Mouse (Mus musculus) ovary, postnatal 10 days (tissue): ENCODE measurements around the gene Sdk1.
A peak's percentile ranks its signal among the peaks of the same experiment; 100 is the strongest.

ENCODE experiments used
- DNase-seq: peaks from one replicate; pipeline ENCODE4 v3.0.0; 2022; ENCODE audit warnings: low spot score

Sdk1 gene

DNA sequence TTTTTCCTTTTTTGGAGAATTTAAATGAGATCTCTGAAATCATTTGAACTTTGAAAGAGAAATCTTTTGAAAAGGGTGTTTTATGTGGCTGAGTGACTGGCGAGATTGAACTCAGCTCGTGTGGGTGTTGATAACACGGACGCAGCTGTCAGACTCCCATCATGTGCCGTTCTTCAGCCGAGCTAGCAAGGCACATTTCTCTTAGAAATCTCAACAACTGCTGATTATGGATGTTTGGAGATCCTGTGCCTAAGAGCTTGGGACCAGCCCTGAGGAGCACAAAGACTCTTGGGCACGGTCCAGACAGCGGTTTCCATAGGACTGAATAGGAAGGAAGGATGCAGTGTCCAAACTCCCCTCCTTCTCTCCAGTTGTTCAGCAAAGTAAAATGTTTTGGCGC is 648.5 kb downstream of the Sdk1 start:
- no peak for DNase-seq

DNA sequence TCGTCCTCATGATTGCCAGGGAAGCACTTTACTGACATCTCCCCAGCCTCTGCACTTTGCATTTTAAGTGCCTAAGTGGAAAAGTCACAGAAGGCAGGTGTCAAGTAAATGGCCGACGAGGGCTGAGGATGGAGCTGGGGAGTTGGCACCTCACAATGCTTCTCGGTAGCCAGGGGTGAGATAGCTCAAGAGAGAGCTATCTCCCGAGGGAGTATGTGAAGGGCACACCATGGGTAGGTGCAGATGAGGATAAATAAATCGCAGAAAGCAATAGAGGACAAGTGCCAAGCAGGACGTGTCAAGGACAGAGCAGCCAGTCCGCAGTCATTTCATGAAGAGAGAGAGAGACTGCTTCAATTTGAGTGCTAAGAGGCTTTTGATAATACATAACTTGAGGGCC is 655.1 kb downstream of the Sdk1 start:
- DNase-seq = no peak

DNA sequence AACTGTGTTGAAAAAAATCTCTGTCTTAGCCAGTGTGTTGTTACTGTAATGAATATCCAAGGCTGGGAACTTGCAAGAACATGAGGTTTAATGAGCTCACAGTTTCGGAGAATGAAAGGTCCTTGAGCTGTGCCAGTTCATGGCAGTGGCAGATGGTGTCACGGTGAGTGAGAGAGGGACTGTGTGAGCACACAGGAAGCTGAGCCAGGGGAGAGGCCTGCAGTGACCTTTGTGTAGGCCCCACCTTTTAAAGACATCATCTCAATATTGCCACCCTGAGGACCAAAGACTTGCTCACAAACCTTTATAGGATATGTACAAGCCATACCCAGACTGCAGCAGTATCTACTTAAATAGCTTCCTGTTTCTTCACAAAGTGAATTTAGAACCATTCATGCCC is 656.2 kb downstream of the Sdk1 start:
- no peak for DNase-seq

DNA sequence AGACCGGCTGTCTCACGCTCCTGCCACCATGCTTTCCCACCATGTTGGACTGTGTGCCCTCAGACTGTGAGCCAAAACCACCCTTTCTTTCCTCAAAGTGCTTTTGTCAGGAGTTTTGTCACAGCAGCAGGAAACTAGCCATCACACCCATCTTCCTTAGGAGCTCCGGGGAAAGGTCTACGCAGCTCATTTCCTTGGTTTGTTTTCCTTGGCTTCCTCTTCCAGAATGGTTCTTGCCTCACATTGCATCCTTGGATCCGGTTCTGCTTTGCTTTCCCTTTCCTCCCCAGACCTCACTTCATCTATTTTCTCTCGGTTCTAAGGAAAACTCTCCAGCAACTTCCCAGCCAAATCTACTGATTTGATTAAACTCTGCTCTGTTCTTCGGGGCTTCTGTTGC is 658.5 kb downstream of the Sdk1 start:
- no peak for DNase-seq

DNA sequence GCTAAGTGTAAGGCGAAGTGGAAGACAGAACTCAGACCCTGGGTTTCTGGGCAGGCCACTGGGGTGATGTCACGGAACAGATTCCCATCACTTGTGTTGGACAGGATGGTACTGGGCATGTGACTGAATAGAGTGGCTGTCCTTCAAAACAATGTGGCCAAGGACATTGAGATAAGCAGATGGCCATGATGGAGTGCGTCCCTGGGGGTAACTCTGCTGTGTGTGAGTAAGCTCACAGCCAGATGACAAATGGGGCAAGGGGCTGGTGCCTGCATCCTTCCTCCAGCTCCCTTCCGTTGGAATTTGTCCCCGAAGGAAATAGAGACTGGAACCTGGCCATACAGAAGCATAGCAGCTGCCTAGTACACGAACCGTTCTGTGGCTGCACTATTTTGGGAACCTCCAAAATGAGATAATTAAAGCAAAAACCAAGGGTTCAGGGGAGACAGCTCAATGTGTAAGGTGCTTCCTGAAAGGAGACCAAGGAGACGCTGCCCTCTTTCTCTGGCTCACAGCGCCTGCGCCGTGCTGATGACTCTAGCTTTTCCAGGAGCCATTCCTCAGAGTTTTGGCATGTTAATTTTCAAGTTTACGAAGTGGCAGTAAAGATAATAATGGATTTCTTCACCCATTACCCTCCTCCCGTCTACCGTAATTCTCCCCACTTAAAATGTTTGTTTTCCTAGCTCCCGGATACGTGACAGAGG is 661.4 kb downstream of the Sdk1 start:
- no peak for DNase-seq

DNA sequence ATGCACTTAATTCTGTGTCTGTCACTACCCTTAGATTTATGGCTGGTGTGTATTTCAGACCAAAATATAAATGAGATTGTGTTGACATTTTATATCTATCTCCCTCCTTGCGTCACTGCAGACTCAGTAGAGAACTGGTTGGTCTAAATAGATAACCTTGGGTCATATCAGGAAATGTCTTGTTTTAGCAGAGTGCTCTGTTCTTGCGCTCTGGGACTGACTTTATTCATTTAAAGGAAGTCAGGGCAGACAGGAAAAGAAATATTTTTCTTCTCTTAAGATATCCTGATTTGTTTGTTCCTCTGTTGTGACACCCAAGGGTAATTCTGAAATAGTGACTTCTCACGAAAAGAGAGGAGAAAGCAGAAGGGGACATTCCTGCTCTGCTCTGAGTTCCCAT is 669.2 kb downstream of the Sdk1 start:
- DNase-seq = no peak

DNA sequence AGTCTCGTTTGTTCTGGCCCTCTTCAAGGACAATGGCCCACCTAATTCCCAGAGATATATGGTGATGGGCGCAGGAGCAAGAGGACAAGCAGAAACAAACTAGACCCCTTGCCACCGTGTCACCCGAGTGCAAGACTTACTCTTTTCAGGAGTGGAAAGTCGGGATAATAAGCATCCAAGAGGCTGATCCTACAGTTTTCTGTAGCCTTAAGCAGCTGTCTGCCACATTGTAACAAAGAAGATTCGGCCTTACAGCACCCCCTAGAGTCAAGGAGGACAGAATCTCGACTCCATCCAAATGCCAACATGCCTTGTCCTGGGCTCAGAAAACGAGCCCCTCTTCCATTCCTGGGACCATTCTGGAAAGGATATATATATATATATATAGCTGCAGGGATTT is 669.6 kb downstream of the Sdk1 start:
- DNase-seq = no peak

DNA sequence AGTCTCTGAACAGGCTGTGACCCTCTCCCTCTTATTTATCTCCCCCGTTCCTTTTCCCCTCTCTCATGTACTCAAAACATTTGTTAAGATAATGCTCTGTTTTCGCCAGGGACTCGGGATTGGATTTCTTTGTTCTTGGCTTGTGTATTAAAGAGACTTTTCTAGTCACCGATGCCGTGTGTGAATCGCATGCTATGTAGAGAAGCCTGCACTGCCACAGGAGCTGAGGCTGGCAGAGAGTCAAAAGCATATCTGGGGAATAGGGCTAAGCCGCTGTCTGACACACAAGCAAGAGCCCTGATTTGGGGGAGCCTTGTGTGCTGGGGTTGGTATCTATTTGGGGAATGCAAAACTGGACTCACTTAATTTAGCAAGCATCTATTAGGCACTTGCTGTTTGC is 671.6 kb downstream of the Sdk1 start:
- DNase-seq = no peak

DNA sequence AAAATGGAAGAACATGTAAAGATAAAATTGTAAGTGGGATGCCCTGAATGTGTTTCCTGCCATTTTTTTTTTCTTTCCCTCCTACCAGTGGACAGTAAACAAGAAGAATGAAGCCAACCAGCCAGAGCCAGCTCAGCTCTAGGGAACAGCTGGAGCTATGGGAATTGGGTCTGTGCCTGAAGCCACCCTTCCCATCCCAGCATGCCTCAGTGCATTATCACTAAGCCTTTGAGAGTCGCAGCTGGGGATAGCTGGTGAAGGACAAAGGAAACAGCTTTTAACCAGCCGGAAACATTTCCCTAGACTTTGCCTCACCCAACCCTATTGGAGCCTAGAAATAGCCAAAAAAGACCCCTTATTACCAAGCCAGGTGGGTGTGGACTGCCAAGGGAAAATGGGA is 675.7 kb downstream of the Sdk1 start:
- DNase-seq = no peak

DNA sequence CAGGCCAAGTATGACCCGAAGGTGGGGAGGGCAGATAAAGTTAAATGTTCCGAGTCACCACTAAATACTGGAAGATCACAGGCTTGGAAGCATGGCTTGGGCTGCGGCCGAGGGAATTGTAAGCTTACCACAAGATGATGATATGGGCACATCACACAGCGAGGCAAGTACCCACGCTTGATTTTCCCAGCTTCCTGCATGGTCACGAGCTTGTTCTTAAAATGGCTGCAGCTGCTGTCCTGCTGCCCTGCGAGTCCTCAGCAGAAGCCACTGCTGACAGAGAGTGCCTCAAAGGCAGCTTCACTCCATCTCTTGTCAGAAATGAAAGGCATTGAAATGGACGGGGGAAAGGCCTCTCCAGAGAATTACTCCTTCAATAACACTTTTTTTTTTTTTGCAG is 697.7 kb downstream of the Sdk1 start:
- no peak for DNase-seq

DNA sequence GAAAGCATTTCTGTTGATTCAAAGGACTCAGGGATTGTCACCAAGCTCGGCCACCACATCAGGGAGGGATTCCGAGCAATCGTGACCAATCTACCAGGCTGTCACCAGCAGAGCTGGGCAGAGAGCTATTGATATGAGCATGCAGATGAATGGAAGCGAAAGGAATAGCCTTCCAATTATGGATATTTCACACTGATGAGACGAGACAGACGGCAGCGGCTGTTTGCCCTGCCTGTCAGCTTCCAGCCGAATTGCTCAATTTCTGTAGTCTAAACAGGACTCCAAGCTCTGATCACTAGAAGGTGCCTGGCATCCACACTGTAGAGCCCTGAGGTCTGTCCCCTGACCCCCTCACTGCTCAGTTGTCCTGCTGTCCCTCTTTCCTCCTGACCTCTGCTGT is 699.3 kb downstream of the Sdk1 start:
- no peak for DNase-seq

DNA sequence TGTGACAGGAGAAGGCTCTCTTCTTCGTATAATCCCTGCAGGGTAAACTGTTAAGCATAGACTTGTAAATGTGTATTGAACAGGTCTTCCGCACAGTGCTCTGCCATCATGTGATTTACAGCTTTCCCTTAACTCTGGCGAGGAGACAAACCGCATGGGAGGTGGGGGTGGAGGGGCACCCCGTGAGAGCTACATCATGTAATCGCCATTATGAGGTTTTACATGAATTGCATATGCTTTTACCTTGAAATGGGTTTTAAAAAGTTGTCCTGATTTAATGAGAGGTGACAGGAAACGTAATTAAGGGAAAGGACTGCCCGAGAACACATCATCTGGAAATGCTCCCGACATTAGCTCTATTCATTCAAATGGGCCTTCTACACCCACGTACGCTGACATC is 709.5 kb downstream of the Sdk1 start:
- DNase-seq = no peak

DNA sequence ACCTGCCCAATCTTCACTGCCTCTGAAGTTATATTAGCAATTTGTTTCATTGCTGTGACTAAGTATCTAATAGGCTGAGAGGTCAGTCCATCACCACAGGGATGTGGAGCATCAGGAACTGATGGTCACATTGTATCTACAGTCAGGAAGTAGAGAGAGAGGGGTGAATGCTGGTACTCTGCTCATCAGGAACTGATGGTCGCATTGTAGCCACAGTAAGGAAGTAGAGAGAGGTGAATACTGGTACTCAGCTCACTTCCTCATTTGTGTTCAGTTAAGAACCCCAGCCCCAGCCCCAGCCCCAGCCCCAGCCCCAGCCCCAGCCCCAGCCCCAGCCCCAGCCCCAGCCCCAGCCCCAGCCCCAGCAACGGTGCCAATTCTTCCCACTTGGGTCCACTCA is 711.0 kb downstream of the Sdk1 start:
- no peak for DNase-seq

DNA sequence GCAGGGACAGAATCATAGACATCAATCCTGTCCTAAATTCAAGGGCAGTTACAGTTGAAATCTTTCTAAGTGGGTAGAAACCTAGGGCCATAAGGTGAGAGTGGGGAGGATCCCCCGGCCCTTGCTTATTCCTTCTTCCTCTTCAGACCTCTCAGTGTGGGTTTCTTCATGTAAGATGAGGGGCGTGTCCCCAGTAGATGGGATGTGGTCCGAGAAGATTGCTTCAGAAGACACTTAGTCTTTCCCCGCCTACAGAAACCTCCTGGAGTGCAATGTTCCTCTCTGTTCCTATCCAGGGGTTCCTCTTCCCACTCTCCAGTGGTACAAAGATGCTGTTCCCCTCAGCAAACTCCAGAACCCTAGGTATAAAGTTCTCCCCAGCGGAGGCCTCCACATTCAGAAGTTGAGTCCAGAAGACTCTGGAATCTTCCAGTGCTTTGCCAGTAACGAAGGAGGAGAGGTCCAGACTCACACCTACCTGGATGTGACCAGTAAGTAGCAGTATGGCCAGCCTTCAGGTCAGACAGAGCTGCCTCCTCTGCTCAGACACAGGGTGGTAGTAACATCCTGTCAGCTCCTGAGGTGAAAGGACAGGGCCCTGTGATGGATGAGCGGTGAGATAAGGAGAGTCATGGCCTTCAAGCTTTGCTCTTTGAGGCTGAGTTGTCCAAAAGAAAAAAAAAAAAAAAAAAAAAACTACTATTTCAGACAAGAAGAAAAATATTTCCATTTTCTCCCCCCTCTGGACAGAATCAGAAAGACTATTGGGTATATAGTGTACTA is 711.6 kb downstream of the Sdk1 start:
- no peak for DNase-seq

DNA sequence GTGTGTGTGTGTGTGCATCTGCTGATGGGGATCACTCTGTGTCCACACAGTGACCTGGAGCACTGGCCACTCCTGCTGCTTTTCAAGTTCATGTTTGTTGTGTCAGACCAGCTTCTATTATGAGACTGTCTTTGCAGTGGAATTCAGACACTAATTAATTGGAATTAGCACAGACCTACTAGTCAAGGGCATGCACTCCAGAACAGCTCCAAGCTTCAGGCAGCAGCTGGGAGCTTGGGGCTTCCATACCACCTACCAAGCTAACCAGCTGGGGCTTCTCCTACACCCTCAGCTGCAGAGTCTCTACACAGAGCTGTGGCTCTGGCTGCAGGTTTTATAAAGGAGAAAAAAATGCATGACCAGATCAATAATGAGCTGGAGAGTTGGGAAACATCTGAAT is 729.8 kb downstream of the Sdk1 start:
- DNase-seq = no peak

DNA sequence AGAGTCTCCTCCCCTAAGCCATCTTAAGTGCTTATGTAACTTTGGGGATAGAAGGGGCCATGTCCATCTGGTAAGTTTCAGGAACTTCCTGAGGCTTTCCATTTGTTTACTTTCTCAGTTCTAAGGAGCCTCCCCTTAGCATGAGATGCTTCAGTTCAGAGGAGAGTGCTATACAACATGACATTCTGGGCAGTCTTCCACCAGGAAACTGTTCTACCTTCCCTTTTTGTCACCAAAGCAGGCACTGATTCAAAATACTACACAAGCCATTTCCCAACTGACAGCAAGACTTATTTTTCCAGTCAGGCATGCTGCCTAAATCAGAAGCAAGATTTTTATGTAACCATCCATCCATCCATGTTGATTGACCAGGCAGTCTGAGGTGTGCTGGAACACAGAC is 738.2 kb downstream of the Sdk1 start:
- no peak for DNase-seq

DNA sequence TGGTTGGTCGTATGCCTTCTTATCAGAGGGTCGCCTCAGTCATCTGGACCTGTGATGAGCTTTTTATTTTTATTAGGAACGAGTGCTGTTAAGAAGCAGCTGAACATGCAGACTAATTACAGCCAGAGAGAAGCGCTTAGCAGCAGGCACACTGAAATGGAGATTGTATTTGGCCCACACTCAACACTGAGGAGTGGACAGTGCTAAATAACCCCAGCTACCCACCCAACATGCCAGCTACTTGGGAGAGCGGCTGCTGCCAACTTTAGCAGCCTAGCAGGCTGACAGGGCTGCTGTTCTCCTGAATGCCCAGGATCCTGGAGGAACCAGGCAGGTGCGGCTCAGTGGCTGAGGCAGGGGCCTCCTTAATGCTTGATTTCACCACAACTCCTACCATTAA is 739.5 kb downstream of the Sdk1 start:
- no peak for DNase-seq

DNA sequence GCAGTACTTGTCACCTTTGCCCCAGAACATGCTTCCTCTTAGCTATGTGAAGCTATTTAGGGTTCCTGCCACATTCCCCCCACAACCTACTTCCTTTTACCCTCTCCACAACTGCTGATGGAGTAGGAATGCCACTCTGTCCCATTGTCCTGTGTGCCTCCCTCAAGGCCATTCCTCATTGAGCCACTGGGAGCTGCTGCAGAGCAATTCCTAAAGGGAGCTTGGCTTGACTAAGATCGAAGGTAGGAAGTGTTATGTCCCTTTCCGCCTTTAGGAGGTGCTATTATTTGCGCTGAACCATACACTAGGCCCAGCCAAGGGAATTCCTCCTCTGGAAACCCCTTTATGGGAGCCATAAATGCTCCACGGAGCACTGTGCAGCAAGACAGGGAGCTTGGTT is 743.0 kb downstream of the Sdk1 start:
- no peak for DNase-seq

DNA sequence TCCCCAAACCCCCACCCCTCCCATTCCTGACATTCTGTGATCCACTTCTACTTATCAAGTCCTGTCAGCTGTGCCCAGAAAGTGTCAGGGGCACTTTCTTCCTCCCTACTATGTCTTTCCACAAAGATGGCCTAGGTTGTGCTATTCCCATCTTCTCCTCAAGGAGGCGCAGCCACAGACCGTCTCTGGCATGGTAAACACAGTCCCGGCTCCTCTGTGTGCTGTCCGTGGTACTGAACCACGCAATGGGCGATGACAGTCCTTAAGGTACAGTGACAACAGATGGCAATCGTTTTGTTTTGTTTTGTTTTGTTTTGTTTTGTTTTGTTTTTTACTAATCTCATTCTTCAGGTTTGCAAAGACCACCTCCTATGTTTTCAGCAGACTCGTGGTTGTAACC is 743.7 kb downstream of the Sdk1 start:
- DNase-seq = peak; percentile 46

DNA sequence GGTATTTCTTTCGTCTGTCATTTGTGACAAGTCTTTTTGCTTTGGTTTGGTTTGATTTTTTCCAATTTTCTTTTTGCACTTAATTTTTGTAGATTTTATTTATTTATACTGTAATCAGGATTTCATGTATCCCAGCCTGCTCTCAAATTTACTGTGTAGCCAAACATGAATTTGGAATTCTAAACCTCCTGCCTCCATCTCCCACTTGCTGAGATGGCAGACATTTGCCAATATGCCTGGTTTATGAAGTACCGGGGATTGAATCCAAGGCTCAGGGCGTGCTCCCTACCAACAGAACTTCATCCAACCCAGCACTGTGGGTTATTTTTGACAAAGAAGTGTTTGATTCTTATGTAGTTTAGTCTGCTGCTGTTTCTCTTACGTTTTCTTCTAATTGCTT is 744.3 kb downstream of the Sdk1 start:
- no peak for DNase-seq

DNA sequence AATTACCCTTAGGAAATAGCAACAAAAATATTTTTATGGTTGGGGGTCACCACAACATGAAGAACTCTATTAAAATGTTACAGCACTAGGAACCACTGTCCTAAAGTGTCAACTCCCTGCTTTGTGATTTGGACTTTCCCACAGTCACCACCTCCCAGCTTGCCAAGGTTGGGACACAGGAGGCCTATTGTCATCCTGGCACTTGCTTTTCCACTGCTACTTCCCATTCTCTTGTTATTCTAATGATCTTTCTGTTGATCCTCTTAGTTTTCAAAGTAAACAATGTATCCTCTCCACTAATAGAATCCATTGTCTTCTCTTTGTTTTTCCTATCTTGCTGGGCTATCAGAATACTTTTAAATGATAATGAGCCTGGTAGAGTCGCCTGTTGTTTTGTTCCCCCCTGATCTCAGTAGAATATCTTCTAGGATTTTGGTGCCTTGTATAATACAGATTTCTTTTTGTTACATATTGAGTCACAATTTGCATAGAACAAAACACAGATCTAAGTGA is 746.1 kb downstream of the Sdk1 start:
- DNase-seq = no peak

DNA sequence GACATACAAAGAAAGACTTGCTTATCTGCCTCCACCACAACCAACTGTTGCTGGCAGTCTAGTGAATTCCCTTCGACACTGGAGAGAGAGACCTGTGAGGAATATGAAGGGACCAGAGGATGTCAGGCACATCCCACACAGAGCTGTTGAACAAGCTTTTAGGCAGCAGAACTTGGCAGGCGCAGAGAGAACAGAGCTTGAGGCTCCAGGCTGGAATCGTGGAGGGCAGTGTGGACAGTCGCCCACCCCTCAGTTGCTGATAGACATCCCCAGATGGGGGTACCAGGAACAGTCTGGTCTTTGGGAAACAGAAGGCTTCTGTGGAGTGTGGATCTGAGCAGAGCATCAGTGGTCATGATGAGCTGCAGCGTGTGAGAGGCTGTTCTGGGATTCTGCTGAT is 747.4 kb downstream of the Sdk1 start:
- DNase-seq = no peak

DNA sequence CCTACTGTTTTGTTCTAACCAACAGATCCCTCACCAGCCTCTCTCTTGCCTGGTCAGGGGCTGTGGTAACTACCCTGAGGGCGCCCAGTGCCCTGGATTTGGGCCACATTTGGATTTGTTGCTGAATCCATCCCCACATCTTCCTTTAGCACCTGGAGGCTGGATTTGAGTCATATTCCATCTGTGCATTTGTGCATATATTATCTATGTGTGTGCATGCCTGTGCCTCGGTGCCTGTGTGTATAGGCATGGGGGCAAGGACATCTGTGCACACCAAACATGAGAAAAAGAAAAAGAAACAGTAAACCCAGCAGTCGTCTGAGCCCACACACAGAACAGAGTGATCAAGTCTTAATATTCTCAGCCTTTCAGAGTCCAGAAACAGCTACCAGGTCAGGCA is 752.9 kb downstream of the Sdk1 start:
- no peak for DNase-seq

DNA sequence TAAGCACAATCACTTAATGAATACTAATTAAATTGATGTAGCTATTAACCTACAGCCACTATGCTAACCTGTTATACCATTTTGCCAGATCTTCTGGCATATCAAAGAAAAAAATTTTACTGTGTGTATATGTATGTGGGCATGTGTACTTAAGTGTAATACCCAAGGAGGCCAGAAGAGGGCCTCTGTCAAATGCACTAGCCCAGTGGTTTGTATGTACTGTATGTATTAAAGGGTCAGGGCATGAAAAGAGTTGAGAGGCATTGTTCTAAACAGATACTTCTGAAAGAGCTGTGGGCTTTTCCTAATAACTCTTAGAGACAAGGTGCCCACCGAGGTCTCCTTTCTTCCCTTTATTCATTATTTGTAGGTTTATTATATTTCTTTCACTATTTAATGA is 759.0 kb downstream of the Sdk1 start:
- no peak for DNase-seq
